Comparison of ENCODE assay signal across 18 mouse cellular contexts in the genomic region with DNA sequence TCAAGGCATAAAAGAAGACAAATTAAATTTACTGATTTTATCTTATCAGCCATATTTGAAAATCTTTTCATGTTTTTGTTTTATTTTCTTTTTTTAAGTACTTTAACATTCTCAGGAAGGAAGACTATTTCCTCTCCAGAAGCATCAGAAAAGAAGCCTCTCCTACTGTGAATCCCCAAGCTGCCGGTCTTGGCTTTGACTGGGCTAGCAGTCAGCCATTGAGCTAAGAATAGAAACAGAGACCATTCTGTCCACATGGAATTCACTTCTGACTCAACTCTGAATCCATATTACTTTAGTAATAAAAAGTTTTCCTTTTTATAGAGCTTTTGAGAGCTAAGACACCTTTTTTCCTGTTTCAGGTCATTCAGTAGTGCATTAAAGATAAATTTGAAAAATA.
A peak's percentile ranks its signal among the peaks of the same experiment; 100 is the strongest.
DNase-seq lines count a peak whose midpoint lies in the region; TF ChIP-seq lines count a peak whose summit lies in the region.
"Had no signal": no experiment of that assay in that cellular context is flagged by ENCODE, and none has a peak within 500 bp of the region (broad histone marks: within the 10 kb centered on the region; RNA-seq: fewer than 3 reads in every experiment).

No protein-coding gene starts in this region.

- no peak overlapping the region for H3K27ac ChIP-seq in gastrocnemius, adult 2 months
- no peak overlapping the region for H3K27ac ChIP-seq in hindbrain, embryonic 10.5 days
- H3K27ac ChIP-seq: embryonic facial prominence, embryonic 15.5 days; forebrain, embryonic 10.5 days; hindbrain, embryonic 12.5 days had no signal

- H3K4me1 ChIP-seq in hindbrain, embryonic 10.5 days (replicated peaks): no peaks in the 10 kb centered on the region
- H3K4me1 ChIP-seq: embryonic facial prominence, embryonic 15.5 days; forebrain, embryonic 10.5 days; hindbrain, embryonic 12.5 days had no signal

- no peaks in the 10 kb centered on the region for H3K36me3 ChIP-seq in hindbrain, embryonic 10.5 days
- H3K36me3 ChIP-seq: embryonic facial prominence, embryonic 15.5 days; forebrain, embryonic 10.5 days; G1E; hindbrain, embryonic 12.5 days had no signal

- peak; percentile 19 for DNase-seq in gastrocnemius, adult 2 months
- no peak for DNase-seq in gastrocnemius, postnatal 14 days
- DNase-seq in heart, adult 9 months (ENCODE audit: low spot score in 2 of 2): peak; percentile 6 to 29
- DNase-seq in heart, postnatal 25 days (ENCODE audit: low spot score): no peak
- DNase-seq in heart, postnatal 10 days: peak; percentile 15 to 17
- no peak for DNase-seq in hindbrain, embryonic 10.5 days (ENCODE audit: low spot score)
- no peak for DNase-seq in retina, postnatal 1 day
- DNase-seq: adrenal gland, postnatal 10 days; B cell, adult 2 months; cerebellum, adult 11-12 months; cerebellum, postnatal 36 days; embryo, embryonic 11 days; kidney, adult 8-10 months had no signal

- 92% methylated on average over 1 of the region's 1 CpGs for WGBS in hindbrain, embryonic 10.5 days

- intact Hi-C loops in gastrocnemius, adult 2 months (cut with DNase I): no loop called here
- intact Hi-C loops in gastrocnemius, postnatal 14 days (cut with DNase I; ENCODE audit: low total_unique reads): no loop called here
- intact Hi-C loops in heart, postnatal 25 days (cut with DNase I): no loop called here
- intact Hi-C loops in heart, postnatal 10 days (cut with DNase I): no loop called here

- H3K27me3 ChIP-seq in hindbrain, embryonic 10.5 days (ENCODE audit: insufficient read depth, poor library complexity, severe bottlenecking): no peaks in the 10 kb centered on the region
- H3K27me3 ChIP-seq: embryonic facial prominence, embryonic 15.5 days; hindbrain, embryonic 12.5 days had no signal

- no peaks in the 10 kb centered on the region for H3K9me3 ChIP-seq in hindbrain, embryonic 10.5 days
- H3K9me3 ChIP-seq: embryonic facial prominence, embryonic 15.5 days; forebrain, embryonic 10.5 days; G1E; hindbrain, embryonic 12.5 days had no signal

- no peak for TF ChIP-seq CTCF in gastrocnemius, adult 2 months (IDR thresholded peaks at IDR 0.05)

- H3K4me3 ChIP-seq in gastrocnemius, adult 2 months: no peak overlapping the region
- H3K4me3 ChIP-seq in hindbrain, embryonic 10.5 days: no peak overlapping the region
- H3K4me3 ChIP-seq: embryonic facial prominence, embryonic 15.5 days; erythroblast, embryonic 14.5 days; forebrain, embryonic 10.5 days; hindbrain, embryonic 12.5 days had no signal

Comparison
In these comparisons a context has a peak if more than half of its experiments do, and no peak if none do; other contexts are left out.
1. DNase-seq: peak in gastrocnemius, adult 2 months (single experiment), heart, adult 9 months (2 of 2) and heart, postnatal 10 days (2 of 2); none in gastrocnemius, postnatal 14 days (single experiment), heart, postnatal 25 days (single experiment), hindbrain, embryonic 10.5 days (single experiment) and retina, postnatal 1 day (single experiment).